Mouse (Mus musculus): ENCODE results near the gene Rabgap1l.

Rabgap1l gene

GRCm38 (mm10) chr1:160387446-160387845 is 405.6 kb downstream of the Rabgap1l start:
- no peak for ATAC-seq (ENCODE audit: low TSS enrichment)

GRCm38 (mm10) chr1:160378367-160378766 is 414.6 kb downstream of the Rabgap1l start:
- ATAC-seq (ENCODE audit: low TSS enrichment): no peak

- peak; percentile 99 for ATAC-seq (ENCODE audit: low TSS enrichment)
Measured at GRCm38 (mm10) chr1:160377337-160378336, 415.4 kb downstream of the Rabgap1l start.

GRCm38 (mm10) chr1:160374490-160374889 is 418.5 kb downstream of the Rabgap1l start:
- no peak for ATAC-seq (ENCODE audit: low TSS enrichment)

GRCm38 (mm10) chr1:160373306-160373705 is 419.7 kb downstream of the Rabgap1l start:
- no peak for ATAC-seq (ENCODE audit: low TSS enrichment)

- ATAC-seq (ENCODE audit: low TSS enrichment): no peak
Measured at GRCm38 (mm10) chr1:160371696-160372095, 421.3 kb downstream of the Rabgap1l start.

- ATAC-seq (ENCODE audit: low TSS enrichment): 0 out of 2 replicates have a peak, but pooled peaks have one; percentile 15
Measured at GRCm38 (mm10) chr1:160370552-160370951, 422.5 kb downstream of the Rabgap1l start.

GRCm38 (mm10) chr1:160366615-160367014 is 426.4 kb downstream of the Rabgap1l start:
- peak; percentile 76 for ATAC-seq (ENCODE audit: low TSS enrichment)

- ATAC-seq (ENCODE audit: low TSS enrichment): no peak
Measured at GRCm38 (mm10) chr1:160357268-160357667, 435.7 kb downstream of the Rabgap1l start.

GRCm38 (mm10) chr1:160353732-160354455 is 439.1 kb downstream of the Rabgap1l start:
- no peak for ATAC-seq (ENCODE audit: low TSS enrichment)

GRCm38 (mm10) chr1:160352309-160352708 is 440.7 kb downstream of the Rabgap1l start:
- no peak; the same call in 1 of the 2 replicates for ATAC-seq (ENCODE audit: low TSS enrichment)

GRCm38 (mm10) chr1:160351880-160352234 is 441.2 kb downstream of the Rabgap1l start:
- peak; percentile 82 for ATAC-seq (ENCODE audit: low TSS enrichment)

- peak; percentile 3; the same call in 1 of the 2 replicates for ATAC-seq (ENCODE audit: low TSS enrichment)
Measured at GRCm38 (mm10) chr1:160351146-160351879, 441.7 kb downstream of the Rabgap1l start.

- ATAC-seq (ENCODE audit: low TSS enrichment): no peak
Measured at GRCm38 (mm10) chr1:160340653-160341052, 452.4 kb downstream of the Rabgap1l start.

- ATAC-seq (ENCODE audit: low TSS enrichment): no peak
Measured at GRCm38 (mm10) chr1:160339374-160339773, 453.6 kb downstream of the Rabgap1l start.

- ATAC-seq (ENCODE audit: low TSS enrichment): no peak
Measured at GRCm38 (mm10) chr1:160334791-160335190, 458.2 kb downstream of the Rabgap1l start.

GRCm38 (mm10) chr1:160330828-160331227 is 462.2 kb downstream of the Rabgap1l start:
- peak; percentile 97 for ATAC-seq (ENCODE audit: low TSS enrichment)

- no peak for ATAC-seq (ENCODE audit: low TSS enrichment)
Measured at GRCm38 (mm10) chr1:160330222-160330621, 462.8 kb downstream of the Rabgap1l start.

GRCm38 (mm10) chr1:160329788-160330187 is 463.2 kb downstream of the Rabgap1l start:
- no peak for ATAC-seq (ENCODE audit: low TSS enrichment)

GRCm38 (mm10) chr1:160327531-160327930 is 465.5 kb downstream of the Rabgap1l start:
- no peak for ATAC-seq (ENCODE audit: low TSS enrichment)

- no peak for ATAC-seq (ENCODE audit: low TSS enrichment)
Measured at GRCm38 (mm10) chr1:160325542-160325941, 467.5 kb downstream of the Rabgap1l start.

- no peak for ATAC-seq (ENCODE audit: low TSS enrichment)
Measured at GRCm38 (mm10) chr1:160320690-160321089, 472.3 kb downstream of the Rabgap1l start.
